Mouse (Mus musculus) forebrain, embryonic 15.5 days (tissue): ENCODE measurements around the gene Als2cr12. TPM values are rescaled to one million over a fixed set of nuclear protein-coding genes. Genes with fewer than 3 reads are reported as not detected.
"Not testable (repeated sequence)": the region's sequence is repeated elsewhere in the genome, so short reads cannot be mapped to it uniquely, and the experiment has no call there.

Experiments
- ATAC-seq: fragments of 200-750 bp; cut with Nextera tagmentation; replicated peaks from 2 replicates; pipeline ENCODE4 v1.8.0; 2017; ENCODE audit warnings: mild to moderate bottlenecking, moderate TSS enrichment, moderate library complexity
- H3K27ac ChIP-seq: fragments of 300-500 bp; sonication (generic); replicated peaks from 2 replicates; pipeline ENCODE4 v1.5.1; 2015; ENCODE audit warnings: mild to moderate bottlenecking, inconsistent platforms
- H3K27me3 ChIP-seq: fragments of 300-500 bp; sonication (generic); 2 replicates; pipeline ENCODE4 v1.6.1; 2015; ENCODE audit warnings: inconsistent platforms
- H3K36me3 ChIP-seq: fragments of 300-500 bp; sonication (generic); 2 replicates; pipeline ENCODE4 v1.6.1; 2015; ENCODE audit warnings: mild to moderate bottlenecking, inconsistent platforms
- H3K4me1 ChIP-seq: fragments of 300-500 bp; sonication (generic); 2 replicates; pipeline ENCODE4 v1.6.1; 2015; ENCODE audit warnings: inconsistent platforms
- H3K4me2 ChIP-seq: fragments of 300-500 bp; sonication (generic); replicated peaks from 2 replicates; pipeline ENCODE4 v1.6.1; 2015; ENCODE audit warnings: mild to moderate bottlenecking, inconsistent platforms
- H3K4me3 ChIP-seq: fragments of 300-500 bp; sonication (generic); 2 replicates; pipeline ENCODE4 v1.5.1; 2015; ENCODE audit warnings: mild to moderate bottlenecking, inconsistent platforms
- H3K9ac ChIP-seq: fragments of 300-500 bp; sonication (generic); replicated peaks from 2 replicates; pipeline ENCODE4 v1.6.1; 2015; ENCODE audit warnings: mild to moderate bottlenecking, inconsistent platforms
- H3K9me3 ChIP-seq: fragments of 300-500 bp; sonication (generic); 2 replicates; pipeline ENCODE4 v1.6.1; 2016; ENCODE audit warnings: inconsistent platforms
- WGBS: fragments of 180-500 bp; shearing (Covaris S2); methylation state at CpG from one replicate; pipeline ENCODE4 v1.1.7; 2015; ENCODE audit warnings: mixed read lengths; 5-methylcytosine and 5-hydroxymethylcytosine counted together
- polyA plus RNA-seq: library from polyadenylated mRNA; unstranded; fragments of >200 nt; fragmentation: Nextera tagmentation; extraction: Ambion mirVana; gene quantifications from 2 replicates; pipeline ENCODE4 v1.2.1, GENCODE M21; 2015

Gene Als2cr12
- not detected in 2 replicates for polyA plus RNA-seq

GRCm38 (mm10) chr1:58695810-58696209, at the start of gene Als2cr12:
Als2cr12 (minus strand) TSS chr1:58695989.
- not testable (repeated sequence) for H3K9ac ChIP-seq, H3K27ac ChIP-seq, H3K4me1 ChIP-seq, H3K27me3 ChIP-seq, H3K9me3 ChIP-seq, H3K4me2 ChIP-seq, ATAC-seq, H3K4me3 ChIP-seq, H3K36me3 ChIP-seq
- WGBS = 88% methylated on average over 4 of the region's 4 CpGs

GRCm38 (mm10) chr1:58744645-58745044, 48.9 kb upstream of the Als2cr12 start:
- WGBS = 93% methylated on average over 7 of the region's 7 CpGs
- Histone ChIP-seq H3K4me3 (no peak overlapping the region), H3K27me3 (no peaks in the 10 kb centered on the region), H3K27ac (no peak overlapping the region), H3K4me1 (peaks cover 4% of the 10 kb centered on the region; the same call in 1 of the 2 replicates), H3K4me2 (no peak overlapping the region), H3K9me3 (no peaks in the 10 kb centered on the region), H3K9ac (no peak overlapping the region), H3K36me3 (peaks cover 8% of the 10 kb centered on the region; the same call in 1 of the 2 replicates)
- no peak for ATAC-seq

DNA sequence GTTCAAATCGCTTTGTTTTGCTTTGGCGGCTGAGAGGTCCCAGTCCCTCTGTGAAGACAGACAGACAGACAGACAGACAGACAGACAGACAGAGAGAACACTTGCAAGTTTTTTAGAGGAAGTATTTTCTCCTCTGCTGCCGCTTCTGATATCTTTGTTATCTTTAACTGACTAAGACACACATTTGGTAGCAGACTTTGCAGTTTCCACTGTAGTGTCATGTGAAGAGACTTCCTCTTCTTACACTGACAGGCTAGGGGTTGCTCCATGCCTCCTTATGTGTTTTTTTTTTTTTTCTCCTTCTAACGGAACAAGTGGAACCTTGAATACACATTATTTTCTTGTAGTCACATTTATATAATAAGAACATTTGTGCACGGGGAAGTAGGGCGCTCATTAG, 47.5 kb upstream of the Als2cr12 start:
- H3K27me3 ChIP-seq = no peaks in the 10 kb centered on the region
- H3K9me3 ChIP-seq = no peaks in the 10 kb centered on the region
- 90% methylated on average over 6 of the region's 6 CpGs for whole genome bisulfite sequencing
- no peak overlapping the region for H3K9ac ChIP-seq
- no peak overlapping the region for H3K4me3 ChIP-seq
- ATAC-seq = no peak
- peaks cover 4% of the 10 kb centered on the region; the same call in 1 of the 2 replicates for H3K4me1 ChIP-seq
- H3K27ac ChIP-seq = no peak overlapping the region
- no peak overlapping the region for H3K4me2 ChIP-seq
- peaks cover 4% of the 10 kb centered on the region; the same call in 1 of the 2 replicates for H3K36me3 ChIP-seq

DNA sequence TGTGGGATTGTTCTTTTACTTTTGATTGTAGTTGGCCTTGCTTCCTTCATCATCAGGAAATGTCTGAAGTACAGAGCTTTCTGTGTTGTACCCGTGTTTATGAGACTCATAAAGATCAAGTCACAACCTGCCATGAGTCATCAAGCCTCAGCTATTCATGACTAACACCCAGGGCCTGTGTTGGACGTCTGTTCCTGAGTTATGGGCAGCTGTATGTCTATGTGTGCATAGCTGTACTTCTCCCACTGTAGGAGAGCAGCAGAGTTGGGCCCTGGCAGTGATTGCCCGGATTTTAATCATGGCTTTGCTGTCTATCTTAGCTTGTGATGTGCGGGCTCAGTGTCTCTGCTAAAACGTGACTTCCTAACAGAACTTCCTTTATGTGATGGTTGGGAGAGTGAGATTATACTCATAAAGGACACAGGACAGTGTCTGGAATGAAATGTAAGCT, 46.8 kb upstream of the Als2cr12 start:
- Histone ChIP-seq H3K9me3 (no peaks in the 10 kb centered on the region), H3K4me3 (no peak overlapping the region), H3K36me3 (peaks cover 4% of the 10 kb centered on the region; the same call in 1 of the 2 replicates), H3K27ac (no peak overlapping the region), H3K4me2 (no peak overlapping the region), H3K9ac (no peak overlapping the region), H3K27me3 (no peaks in the 10 kb centered on the region), H3K4me1 (peaks cover 4% of the 10 kb centered on the region; the same call in 1 of the 2 replicates)
- ATAC-seq = no peak
- WGBS = 84% methylated on average over 5 of the region's 5 CpGs

GRCm38 (mm10) chr1:58739529-58739928, 43.7 kb upstream of the Als2cr12 start:
- peak; percentile 92 for ATAC-seq
- Histone ChIP-seq H3K4me3 (no peak overlapping the region), H3K4me2 (no peak overlapping the region), H3K36me3 (peaks cover 4% of the 10 kb centered on the region; the same call in 1 of the 2 replicates), H3K4me1 (peaks cover 8% of the 10 kb centered on the region; the same call in 1 of the 2 replicates), H3K9ac (no peak overlapping the region), H3K27me3 (no peaks in the 10 kb centered on the region), H3K9me3 (no peaks in the 10 kb centered on the region), H3K27ac (peak overlapping the region; percentile 61)
- 65% methylated on average over 7 of the region's 7 CpGs for WGBS

GRCm38 (mm10) chr1:58736968-58737367, 41.2 kb upstream of the Als2cr12 start:
- Histone ChIP-seq H3K9ac (no peak overlapping the region), H3K27ac (peak overlapping the region; percentile 52; the same call in 1 of the 2 replicates), H3K9me3 (no peaks in the 10 kb centered on the region), H3K4me2 (no peak overlapping the region), H3K4me1 (peaks cover 8% of the 10 kb centered on the region; the same call in 1 of the 2 replicates), H3K36me3 (no peaks in the 10 kb centered on the region), H3K4me3 (no peak overlapping the region), H3K27me3 (no peaks in the 10 kb centered on the region)
- ATAC-seq = no peak
- WGBS = 78% methylated on average over 22 of the region's 22 CpGs

GRCm38 (mm10) chr1:58735962-58736361, 40.2 kb upstream of the Als2cr12 start:
- H3K36me3 ChIP-seq = no peaks in the 10 kb centered on the region
- H3K27ac ChIP-seq = no peak overlapping the region
- H3K4me1 ChIP-seq = peaks cover 8% of the 10 kb centered on the region; the same call in 1 of the 2 replicates
- no peak for ATAC-seq
- no peak overlapping the region for H3K4me3 ChIP-seq
- H3K4me2 ChIP-seq = no peak overlapping the region
- no peak overlapping the region for H3K9ac ChIP-seq
- H3K27me3 ChIP-seq = no peaks in the 10 kb centered on the region
- no peaks in the 10 kb centered on the region for H3K9me3 ChIP-seq
- 90% methylated on average over 7 of the region's 7 CpGs for WGBS

DNA sequence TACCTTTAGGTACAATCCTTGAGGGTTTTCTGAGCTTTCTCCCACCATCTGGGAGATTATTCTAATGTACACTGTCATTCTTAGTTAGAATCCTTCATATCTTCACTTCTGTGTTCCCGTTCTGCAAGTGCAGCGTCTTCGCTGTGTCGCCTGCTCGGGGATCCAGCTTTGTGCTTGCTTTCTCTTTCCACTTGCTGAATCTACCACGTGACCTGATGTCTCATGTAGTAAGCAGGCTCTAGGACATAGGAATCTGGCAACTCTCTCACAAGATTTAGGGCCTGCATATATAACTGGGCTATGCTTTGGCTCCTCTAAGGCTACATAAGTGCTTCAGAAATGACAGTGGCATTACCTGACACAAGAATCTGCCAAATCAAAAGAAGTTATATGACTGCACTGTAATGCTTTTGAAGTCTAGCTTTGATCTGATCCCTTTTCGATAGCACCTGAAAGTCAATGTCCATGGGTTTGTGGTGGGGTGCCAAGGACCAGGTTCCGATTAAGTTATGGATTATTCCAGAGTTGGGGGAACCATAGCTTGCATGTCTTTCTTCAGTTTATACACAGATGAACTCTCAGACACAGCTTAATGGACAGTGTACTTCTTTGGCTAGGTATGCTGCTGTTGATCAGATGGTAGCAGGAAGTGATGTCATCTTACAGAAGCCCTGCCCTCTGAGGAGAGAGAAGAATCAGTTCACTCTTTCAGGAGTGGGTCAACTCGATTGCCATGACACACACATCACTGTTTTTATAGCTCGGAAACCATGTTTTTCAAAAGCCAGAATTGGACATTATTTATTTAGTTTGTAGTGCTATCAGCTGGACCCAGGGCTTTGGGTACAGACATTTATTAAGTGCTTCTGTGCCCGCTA, 38.5 kb upstream of the Als2cr12 start:
- 95% methylated on average over 11 of the region's 11 CpGs for WGBS
- Histone ChIP-seq H3K4me2 (no peak overlapping the region), H3K4me3 (no peak overlapping the region), H3K36me3 (no peaks in the 10 kb centered on the region), H3K27ac (no peak overlapping the region), H3K9me3 (no peaks in the 10 kb centered on the region), H3K9ac (no peak overlapping the region), H3K4me1 (peaks cover 4% of the 10 kb centered on the region; the same call in 1 of the 2 replicates), H3K27me3 (no peaks in the 10 kb centered on the region)
- ATAC-seq = no peak

DNA sequence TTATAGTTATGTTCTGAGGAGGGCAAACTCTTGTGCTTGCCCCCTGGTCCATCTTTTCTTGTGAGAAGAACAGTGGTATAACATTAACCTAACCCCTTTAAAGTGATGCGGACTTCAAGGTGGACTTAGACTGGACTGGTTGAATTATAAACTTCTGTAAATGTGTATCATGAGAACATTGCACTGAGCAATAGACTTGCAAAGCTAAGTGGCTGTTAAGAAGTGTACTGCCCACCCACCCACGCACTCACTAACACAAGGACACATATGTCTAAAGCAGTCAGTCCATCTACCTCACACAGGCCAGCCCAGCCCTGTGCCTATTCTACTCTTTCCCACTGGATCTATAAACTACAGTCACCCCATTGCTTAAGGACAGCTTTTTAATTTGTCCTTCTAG, 37.8 kb upstream of the Als2cr12 start:
- Histone ChIP-seq H3K4me2 (no peak overlapping the region), H3K9ac (no peak overlapping the region), H3K27ac (no peak overlapping the region), H3K9me3 (no peaks in the 10 kb centered on the region), H3K27me3 (no peaks in the 10 kb centered on the region), H3K4me1 (peaks cover 4% of the 10 kb centered on the region; the same call in 1 of the 2 replicates), H3K4me3 (no peak overlapping the region), H3K36me3 (no peaks in the 10 kb centered on the region)
- no peak for ATAC-seq
- 95% methylated on average over 2 of the region's 2 CpGs for WGBS

DNA sequence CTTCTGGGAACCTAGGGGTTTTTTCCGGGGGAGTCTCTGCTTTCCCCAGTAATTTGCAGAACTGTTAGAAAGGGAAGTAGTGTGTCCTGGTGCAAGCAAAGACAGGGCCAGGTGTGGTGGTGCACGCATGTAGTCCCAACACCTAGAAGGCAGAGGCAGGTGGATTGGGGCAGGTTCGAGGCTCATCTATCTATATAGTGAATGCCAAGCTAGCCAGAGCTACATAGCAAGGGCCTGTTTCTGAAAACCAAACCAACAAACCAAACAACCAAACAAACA, 32.7 kb upstream of the Als2cr12 start:
- Histone ChIP-seq H3K4me3 (no peak overlapping the region), H3K9me3 (no peaks in the 10 kb centered on the region), H3K27ac (no peak overlapping the region), H3K4me1 (peaks cover 4% of the 10 kb centered on the region; the same call in 1 of the 2 replicates), H3K36me3 (no peaks in the 10 kb centered on the region), H3K4me2 (no peak overlapping the region), H3K27me3 (no peaks in the 10 kb centered on the region), H3K9ac (no peak overlapping the region)
- 98% methylated on average over 3 of the region's 3 CpGs for WGBS
- no peak for ATAC-seq

DNA sequence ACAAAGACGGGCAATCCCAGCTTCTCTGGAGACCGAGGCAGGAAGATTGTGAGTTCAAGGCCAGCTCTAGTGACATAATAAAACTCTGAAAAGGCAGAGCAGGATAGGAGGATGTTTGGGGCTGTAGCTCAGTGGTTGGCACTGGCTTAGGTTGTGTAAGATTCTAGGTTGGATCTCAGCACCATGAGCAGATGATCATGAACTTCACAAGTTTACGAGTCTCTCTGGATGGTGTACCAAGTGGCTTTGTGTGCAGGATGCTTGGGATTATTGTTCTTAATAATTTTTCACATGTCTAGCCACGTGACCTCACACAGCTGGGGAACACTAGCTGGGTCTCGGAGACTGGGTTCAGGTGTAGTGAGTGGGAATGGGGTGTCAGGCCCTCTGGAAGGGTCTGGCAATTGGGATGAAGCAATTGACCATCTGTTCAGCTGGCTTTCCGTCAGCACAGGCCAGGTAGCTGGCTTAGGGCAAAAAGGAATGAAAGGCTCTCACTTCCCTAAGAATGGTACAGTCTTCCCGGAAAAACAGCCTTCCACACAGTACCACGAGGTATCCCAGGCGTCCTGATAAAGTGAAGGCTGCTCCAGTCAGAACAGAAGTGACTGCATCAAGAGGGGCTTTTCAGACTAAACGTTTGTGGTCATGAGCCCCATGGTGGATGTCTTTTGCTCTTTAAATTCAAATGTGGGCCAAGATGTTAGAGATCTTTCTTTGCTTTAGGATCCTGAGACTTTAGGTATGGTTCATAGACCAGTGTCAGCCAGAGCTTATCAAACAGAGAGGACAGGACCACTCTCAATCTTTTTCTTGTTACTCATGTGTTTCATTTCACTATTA, 32.2 kb upstream of the Als2cr12 start:
- Histone ChIP-seq H3K36me3 (no peaks in the 10 kb centered on the region), H3K27me3 (no peaks in the 10 kb centered on the region), H3K27ac (no peak overlapping the region), H3K4me1 (peaks cover 4% of the 10 kb centered on the region; the same call in 1 of the 2 replicates), H3K4me2 (no peak overlapping the region), H3K9me3 (no peaks in the 10 kb centered on the region), H3K4me3 (no peak overlapping the region), H3K9ac (no peak overlapping the region)
- no peak for ATAC-seq
- WGBS = 86% methylated on average over 10 of the region's 10 CpGs
